Mouse (Mus musculus): ENCODE results near the gene Gm11627. TPM values are rescaled to one million over a fixed set of nuclear protein-coding genes. Genes with fewer than 3 reads are reported as not detected.

The Gm11627 gene
- 2.8 and 5.3 TPM in 2 replicates for polyA plus RNA-seq (2015; fragmentation: Nextera tagmentation; extraction: Ambion mirVana)

DNA sequence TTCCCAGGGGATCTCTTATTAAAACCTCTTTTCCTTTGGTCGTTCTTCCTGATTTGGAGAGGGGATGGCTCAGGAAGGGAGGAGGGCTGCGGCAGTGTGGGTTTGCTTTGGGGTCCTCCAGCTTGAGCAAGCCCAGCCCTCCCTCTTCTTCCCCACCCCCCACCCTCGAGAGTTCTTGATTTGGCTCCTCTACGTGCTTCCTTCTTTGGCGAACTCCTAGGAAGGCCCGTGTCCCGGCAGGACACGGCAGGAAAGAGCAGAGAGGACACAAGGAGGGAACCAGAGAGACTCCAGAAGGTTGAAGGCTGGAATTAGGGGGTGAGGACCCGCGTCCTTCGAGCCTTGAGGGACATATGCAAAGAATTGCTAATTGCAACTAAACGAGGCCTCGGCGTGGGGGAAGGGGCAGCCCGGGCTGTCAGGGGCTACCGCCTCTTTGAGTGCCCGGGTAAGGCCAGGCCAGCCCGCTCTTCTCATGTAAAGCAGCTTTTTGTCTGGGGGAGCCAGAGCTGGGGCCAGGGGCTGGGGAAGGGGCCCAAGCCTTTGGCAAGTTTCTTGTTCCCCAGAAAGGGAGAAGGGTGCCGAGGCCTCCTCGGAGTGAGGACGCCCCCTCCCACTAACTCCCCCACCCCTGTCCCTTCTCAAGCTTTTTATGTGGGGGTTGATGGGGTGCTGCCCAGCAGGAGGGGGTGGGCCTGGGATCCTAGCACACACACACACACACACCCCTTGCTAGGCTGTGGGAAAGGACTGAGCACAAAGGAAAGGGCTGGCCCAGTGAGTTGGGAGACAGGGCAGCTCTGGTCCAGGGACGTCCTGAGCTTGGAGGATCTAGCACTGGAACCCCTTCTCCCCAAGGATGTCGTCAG lies at the start of gene Gm11627:
Gene Gm11627 (minus strand): TSS at position 297 of the 869 bp plus-strand sequence.
- Histone ChIP-seq H3K36me3 (no peaks in the 10 kb centered on the region), H3K9me3 (no peaks in the 10 kb centered on the region), H3K27ac (peak within 1 kb of the TSS; percentile 70), H3K9ac (peak within 1 kb of the TSS; percentile 43; the same call in 1 of the 2 replicates), H3K4me1 (replicated peaks) (peaks cover 40% of the 10 kb centered on the region), H3K27me3 (peaks cover 17% of the 10 kb centered on the region), H3K4me3 (peak within 1 kb of the TSS; percentile 22), H3K4me2 (peak within 1 kb of the TSS; percentile 45)
- ATAC-seq (ENCODE audit: low FRiP score), result peak; percentile 71
- 5% methylated on average over 23 of the region's 23 CpGs for WGBS

- no peak overlapping the region for H3K9ac ChIP-seq
- no peaks in the 10 kb centered on the region for H3K36me3 ChIP-seq
- WGBS, result 47% methylated on average over 9 of the region's 9 CpGs
- ATAC-seq (ENCODE audit: low FRiP score), result no peak
- H3K27ac ChIP-seq, result no peak overlapping the region
- no peak overlapping the region for H3K4me2 ChIP-seq
- peaks cover 44% of the 10 kb centered on the region for H3K4me1 ChIP-seq (replicated peaks)
- peaks cover 17% of the 10 kb centered on the region for H3K27me3 ChIP-seq
- H3K4me3 ChIP-seq, result no peak overlapping the region
- H3K9me3 ChIP-seq, result no peaks in the 10 kb centered on the region
Observed at GRCm38 (mm10) chr11:102628529-102628928, 49.3 kb upstream of the Gm11627 start.

- peaks cover 35% of the 10 kb centered on the region for H3K4me1 ChIP-seq (replicated peaks)
- no peak for ATAC-seq (ENCODE audit: low FRiP score)
- 88% methylated on average over 9 of the region's 9 CpGs for WGBS
Observed at GRCm38 (mm10) chr11:102627171-102627931, 48.1 kb upstream of the Gm11627 start.

GRCm38 (mm10) chr11:102624888-102625407 lies 45.7 kb upstream of the Gm11627 start:
- Histone ChIP-seq H3K9me3 (no peaks in the 10 kb centered on the region), H3K9ac (no peak overlapping the region; the same call in 1 of the 2 replicates), H3K27ac (peak overlapping the region; percentile 48; the same call in 1 of the 2 replicates), H3K4me1 (replicated peaks) (peaks cover 21% of the 10 kb centered on the region), H3K4me2 (peak overlapping the region; percentile 40), H3K4me3 (no peak overlapping the region), H3K36me3 (no peaks in the 10 kb centered on the region), H3K27me3 (no peaks in the 10 kb centered on the region)
- peak; percentile 57 for ATAC-seq (ENCODE audit: low FRiP score)
- WGBS, result 23% methylated on average over 14 of the region's 14 CpGs

More at GRCm38 (mm10) chr11:102627171-102627931, 48.1 kb upstream of the Gm11627 start:
- H3K4me2 ChIP-seq, result no peak overlapping the region
- no peaks in the 10 kb centered on the region for H3K9me3 ChIP-seq
- H3K9ac ChIP-seq, result no peak overlapping the region
- peaks cover 5% of the 10 kb centered on the region; the same call in 1 of the 2 replicates for H3K27me3 ChIP-seq
- H3K4me3 ChIP-seq, result no peak overlapping the region
- no peak overlapping the region for H3K27ac ChIP-seq
- H3K36me3 ChIP-seq, result no peaks in the 10 kb centered on the region

DNA sequence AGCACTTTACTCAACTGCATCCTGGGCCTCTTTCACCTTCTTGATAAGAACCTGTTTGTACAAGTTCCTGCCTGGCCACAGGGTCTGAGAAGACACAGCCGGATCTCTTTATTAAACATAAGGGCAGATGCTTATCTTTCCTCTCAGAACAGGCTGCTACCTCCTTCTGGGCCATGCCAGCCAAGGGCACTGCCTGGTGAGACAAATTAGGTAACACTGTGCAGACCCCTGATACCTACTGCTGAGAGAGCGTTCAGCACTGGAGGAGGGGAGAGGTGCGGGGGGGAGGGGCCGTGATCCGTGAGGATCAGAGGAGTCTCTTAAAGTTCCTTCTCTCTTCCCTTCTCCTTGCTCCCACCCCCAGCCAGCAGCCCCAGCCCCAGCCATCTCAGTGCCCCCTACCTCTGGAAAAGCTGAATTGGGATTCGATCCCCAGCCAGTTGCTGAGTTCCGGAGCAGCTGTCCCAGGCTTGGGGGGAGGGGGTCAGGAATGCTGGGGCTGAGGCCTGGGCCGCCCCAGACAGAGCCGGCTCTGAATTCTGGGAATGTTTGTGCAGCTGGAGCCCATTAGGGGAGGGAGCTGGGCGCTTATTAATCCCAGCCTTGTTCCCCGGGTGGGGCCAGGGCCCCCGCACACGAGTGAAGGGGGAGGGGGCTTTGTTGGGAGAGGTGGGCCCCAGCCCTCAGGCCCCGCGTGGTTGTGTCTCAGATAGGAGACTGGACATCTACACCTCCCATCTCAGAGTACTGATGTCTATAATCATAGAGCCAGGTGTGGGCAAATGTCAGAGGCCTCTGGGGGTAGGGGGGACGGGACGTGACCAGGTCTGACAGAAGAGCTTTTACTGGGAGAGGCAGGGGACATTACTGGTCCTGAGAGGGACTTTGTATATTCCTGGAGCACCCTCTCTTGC lies 44.9 kb upstream of the Gm11627 start:
- Histone ChIP-seq H3K4me3 (no peak overlapping the region), H3K4me2 (peak overlapping the region; percentile 21; the same call in 1 of the 2 replicates), H3K27me3 (no peaks in the 10 kb centered on the region), H3K9ac (peak overlapping the region; percentile 39; the same call in 1 of the 2 replicates), H3K9me3 (peaks cover 4% of the 10 kb centered on the region), H3K4me1 (replicated peaks) (peaks cover 21% of the 10 kb centered on the region), H3K27ac (peak overlapping the region; percentile 48; the same call in 1 of the 2 replicates), H3K36me3 (no peaks in the 10 kb centered on the region)
- WGBS, result 14% methylated on average over 17 of the region's 17 CpGs
- ATAC-seq (ENCODE audit: low FRiP score), result peak; percentile 65; the same call in 1 of the 2 replicates

- 65% methylated on average over 2 of the region's 2 CpGs for WGBS
- ATAC-seq (ENCODE audit: low FRiP score), result no peak
- Histone ChIP-seq H3K4me3 (no peak overlapping the region), H3K36me3 (no peaks in the 10 kb centered on the region), H3K9me3 (peaks cover 4% of the 10 kb centered on the region), H3K4me1 (replicated peaks) (peaks cover 10% of the 10 kb centered on the region), H3K9ac (no peak overlapping the region), H3K27me3 (no peaks in the 10 kb centered on the region), H3K27ac (no peak overlapping the region), H3K4me2 (no peak overlapping the region)
Observed at GRCm38 (mm10) chr11:102619449-102619848, 40.2 kb upstream of the Gm11627 start.

DNA sequence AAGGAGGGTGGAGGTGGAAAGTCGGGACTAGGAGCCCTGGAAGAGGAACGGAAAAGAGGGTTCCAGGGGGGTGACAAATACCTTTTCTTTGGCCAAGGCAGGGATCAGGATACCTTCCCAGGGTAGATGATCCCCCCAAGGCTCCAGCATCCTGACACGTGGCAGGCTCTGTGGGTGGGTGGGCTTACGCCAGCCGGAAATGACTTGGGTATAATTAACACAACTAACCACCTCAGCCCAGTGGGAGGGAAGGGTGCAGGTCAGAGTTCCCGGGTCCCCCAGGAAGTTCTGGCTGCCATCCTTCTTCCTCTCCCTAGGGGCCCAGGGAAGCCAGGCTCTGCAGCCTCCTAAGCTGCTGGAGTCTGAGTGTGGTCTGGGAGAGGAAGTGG lies 32.0 kb upstream of the Gm11627 start:
- no peak overlapping the region for H3K4me2 ChIP-seq
- H3K36me3 ChIP-seq, result no peaks in the 10 kb centered on the region
- H3K27ac ChIP-seq, result no peak overlapping the region
- H3K9me3 ChIP-seq, result no peaks in the 10 kb centered on the region
- 0 out of 2 replicates have a peak, but pooled peaks cover 9% of the 10 kb centered on the region for H3K27me3 ChIP-seq
- no peak overlapping the region for H3K4me3 ChIP-seq
- H3K4me1 ChIP-seq (replicated peaks), result peaks cover 50% of the 10 kb centered on the region
- WGBS, result 16% methylated on average over 6 of the region's 6 CpGs
- ATAC-seq (ENCODE audit: low FRiP score), result no peak
- H3K9ac ChIP-seq, result no peak overlapping the region; the same call in 1 of the 2 replicates

- no peak overlapping the region for H3K4me3 ChIP-seq
- peaks cover 56% of the 10 kb centered on the region for H3K4me1 ChIP-seq (replicated peaks)
- WGBS, result 14% methylated on average over 9 of the region's 9 CpGs
- no peaks in the 10 kb centered on the region for H3K9me3 ChIP-seq
- no peak overlapping the region for H3K4me2 ChIP-seq
- H3K27ac ChIP-seq, result no peak overlapping the region; the same call in 1 of the 2 replicates
- 0 out of 2 replicates have a peak overlapping the region, but pooled peaks have one; percentile 39 for H3K9ac ChIP-seq
- ATAC-seq (ENCODE audit: low FRiP score), result no peak
- 0 out of 2 replicates have a peak, but pooled peaks cover 9% of the 10 kb centered on the region for H3K27me3 ChIP-seq
- H3K36me3 ChIP-seq, result no peaks in the 10 kb centered on the region
Observed at GRCm38 (mm10) chr11:102610675-102611316, 31.5 kb upstream of the Gm11627 start.

DNA sequence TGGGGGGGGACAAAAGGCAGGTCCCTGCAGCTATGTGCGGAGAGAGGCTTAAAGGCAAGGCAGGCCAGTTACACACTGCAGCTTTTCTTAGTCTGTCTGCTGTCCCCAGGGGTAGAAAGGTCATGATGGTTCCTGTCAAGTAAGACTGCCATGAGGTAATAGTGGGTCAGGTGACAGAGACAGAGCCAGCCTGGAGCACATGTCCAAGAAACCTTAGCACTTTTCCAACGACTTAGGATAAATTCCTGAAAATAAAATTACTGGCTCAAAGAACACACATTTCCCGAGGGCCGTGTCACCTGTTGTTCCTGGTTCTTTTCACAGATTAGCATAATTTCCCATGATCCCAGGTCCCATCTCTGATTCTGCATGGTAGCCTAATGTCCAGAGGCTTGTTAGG lies 31.0 kb upstream of the Gm11627 start:
- Histone ChIP-seq H3K9ac (no peak overlapping the region), H3K4me1 (replicated peaks) (peaks cover 61% of the 10 kb centered on the region)
- 33% methylated on average over 4 of the region's 4 CpGs for WGBS

GRCm38 (mm10) chr11:102609483-102609882 lies 30.2 kb upstream of the Gm11627 start:
- H3K4me2 ChIP-seq, result peak overlapping the region; percentile 80; the same call in 1 of the 2 replicates
- H3K27ac ChIP-seq, result no peak overlapping the region
- peaks cover 69% of the 10 kb centered on the region for H3K4me1 ChIP-seq (replicated peaks)
- 0 out of 2 replicates have a peak, but pooled peaks cover 14% of the 10 kb centered on the region for H3K27me3 ChIP-seq
- no peaks in the 10 kb centered on the region for H3K36me3 ChIP-seq
- no peak overlapping the region for H3K9ac ChIP-seq
- no peak overlapping the region for H3K4me3 ChIP-seq
- H3K9me3 ChIP-seq, result no peaks in the 10 kb centered on the region
- WGBS, result 51% methylated on average over 8 of the region's 8 CpGs
- no peak for ATAC-seq (ENCODE audit: low FRiP score)

More for the DNA sequence above, 31.0 kb upstream of the Gm11627 start:
- Histone ChIP-seq H3K4me3 (no peak overlapping the region), H3K27me3 (0 out of 2 replicates have a peak, but pooled peaks cover 10% of the 10 kb centered on the region), H3K4me2 (no peak overlapping the region), H3K36me3 (no peaks in the 10 kb centered on the region), H3K27ac (no peak overlapping the region), H3K9me3 (no peaks in the 10 kb centered on the region)
- ATAC-seq (ENCODE audit: low FRiP score), result no peak
